Mouse (Mus musculus) forebrain, embryonic 13.5 days (tissue): Measurements from ENCODE around the gene Pdcd1lg2. TPM values are rescaled to one million over a fixed set of nuclear protein-coding genes. Genes with fewer than 3 reads are reported as not detected.

Experiments
- ATAC-seq: fragments of 200-750 bp; cut with Nextera tagmentation; 2 replicates; pipeline ENCODE4 v1.8.0; 2017
- H3K27ac ChIP-seq: fragments of 300-500 bp; sonication (generic); 2 replicates; pipeline ENCODE4 v1.5.1; 2015; ENCODE audit warnings: inconsistent platforms, mild to moderate bottlenecking, moderate library complexity
- H3K27me3 ChIP-seq: fragments of 300-500 bp; sonication (generic); 2 replicates; pipeline ENCODE4 v1.6.1; 2015; ENCODE audit warnings: mild to moderate bottlenecking, inconsistent platforms
- H3K36me3 ChIP-seq: fragments of 300-500 bp; sonication (generic); 2 replicates; pipeline ENCODE4 v1.6.1; 2015; ENCODE audit warnings: mild to moderate bottlenecking, inconsistent platforms; ENCODE audit not compliant: poor library complexity, severe bottlenecking
- H3K4me1 ChIP-seq: fragments of 300-500 bp; sonication (generic); 2 replicates; pipeline ENCODE4 v1.6.1; 2015; ENCODE audit warnings: inconsistent platforms
- H3K4me2 ChIP-seq: fragments of 300-500 bp; sonication (generic); 2 replicates; pipeline ENCODE4 v1.6.1; 2015; ENCODE audit warnings: inconsistent platforms, mild to moderate bottlenecking, moderate library complexity
- H3K4me3 ChIP-seq: fragments of 300-500 bp; sonication (generic); 2 replicates; pipeline ENCODE4 v1.5.1; 2015; ENCODE audit warnings: mild to moderate bottlenecking, inconsistent platforms
- H3K9ac ChIP-seq: fragments of 300-500 bp; sonication (generic); 2 replicates; pipeline ENCODE4 v1.6.1; 2015; ENCODE audit warnings: mild to moderate bottlenecking, inconsistent platforms
- H3K9me3 ChIP-seq: fragments of 300-500 bp; sonication (generic); replicated peaks from 2 replicates; pipeline ENCODE4 v1.6.1; 2016; ENCODE audit warnings: inconsistent platforms
- WGBS: fragments of 180-500 bp; shearing (Covaris S2); methylation state at CpG from one replicate; pipeline ENCODE4 v1.1.7; 2015; 5-methylcytosine and 5-hydroxymethylcytosine counted together
- polyA plus RNA-seq: library from polyadenylated mRNA; unstranded; fragments of >200 nt; fragmentation: Nextera tagmentation; extraction: Ambion mirVana; gene quantifications from 2 replicates; pipeline ENCODE4 v1.2.1, GENCODE M21; 2015

Gene Pdcd1lg2
- polyA plus RNA-seq, 1 experiment from 2014 or later, result not detected

DNA sequence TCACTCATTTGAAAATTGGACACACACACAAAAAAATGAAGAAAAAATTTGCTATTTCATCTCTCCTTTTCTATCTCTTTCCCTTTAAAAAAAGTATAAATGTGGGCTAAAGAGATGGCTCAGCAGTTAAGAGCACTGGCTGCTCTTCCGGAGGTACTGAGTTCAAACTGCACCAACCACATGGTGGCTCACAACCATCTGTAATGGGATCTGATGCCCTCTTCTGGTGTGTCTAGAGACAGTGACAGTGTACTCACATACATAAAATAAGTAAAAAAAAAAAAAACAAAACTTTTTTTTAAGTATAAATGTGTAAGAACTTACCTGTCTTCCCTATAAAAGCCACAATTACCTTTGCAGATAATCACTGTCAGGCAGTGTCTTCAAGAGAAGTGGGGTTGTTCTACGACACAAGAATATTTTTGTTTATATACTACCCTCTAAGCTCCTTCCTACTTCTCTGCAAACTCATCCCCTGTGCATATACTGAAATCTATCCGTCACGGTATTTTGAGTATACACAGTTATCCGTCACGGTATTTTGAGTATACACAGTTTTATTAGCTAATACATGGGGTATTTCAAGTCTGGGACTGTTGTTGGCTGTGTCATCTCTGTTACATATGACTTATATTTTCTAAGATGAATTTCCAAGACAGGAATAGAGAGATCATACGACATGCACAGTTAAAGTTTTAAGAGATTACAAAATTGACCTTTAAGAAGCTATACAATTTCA lies 40.0 kb upstream of the Pdcd1lg2 start:
- Histone ChIP-seq H3K4me3 (no peak overlapping the region), H3K9me3 (no peaks in the 10 kb centered on the region), H3K4me2 (no peak overlapping the region), H3K27ac (no peak overlapping the region), H3K36me3 (no peaks in the 10 kb centered on the region), H3K9ac (no peak overlapping the region), H3K4me1 (peaks cover 12% of the 10 kb centered on the region), H3K27me3 (no peaks in the 10 kb centered on the region)
- no peak for ATAC-seq
- 91% methylated on average over 7 of the region's 7 CpGs for WGBS

- Histone ChIP-seq H3K4me1 (peaks cover 12% of the 10 kb centered on the region), H3K4me2 (no peak overlapping the region), H3K9ac (no peak overlapping the region), H3K27ac (no peak overlapping the region), H3K4me3 (no peak overlapping the region), H3K27me3 (no peaks in the 10 kb centered on the region), H3K36me3 (no peaks in the 10 kb centered on the region), H3K9me3 (no peaks in the 10 kb centered on the region)
- ATAC-seq, result no peak
- 81% methylated on average over 18 of the region's 18 CpGs for WGBS
These were observed 39.2 kb upstream of the Pdcd1lg2 start for GRCm38 (mm10) chr19:29371284-29372081.

GRCm38 (mm10) chr19:29372138-29372537 lies 38.6 kb upstream of the Pdcd1lg2 start:
- Histone ChIP-seq H3K27ac (no peak overlapping the region), H3K4me2 (no peak overlapping the region), H3K36me3 (no peaks in the 10 kb centered on the region), H3K4me1 (peaks cover 5% of the 10 kb centered on the region), H3K27me3 (no peaks in the 10 kb centered on the region), H3K9ac (no peak overlapping the region), H3K4me3 (no peak overlapping the region), H3K9me3 (no peaks in the 10 kb centered on the region)
- ATAC-seq, result peak; percentile 43; the same call in 1 of the 2 replicates
- WGBS, result 75% methylated on average over 4 of the region's 4 CpGs

DNA sequence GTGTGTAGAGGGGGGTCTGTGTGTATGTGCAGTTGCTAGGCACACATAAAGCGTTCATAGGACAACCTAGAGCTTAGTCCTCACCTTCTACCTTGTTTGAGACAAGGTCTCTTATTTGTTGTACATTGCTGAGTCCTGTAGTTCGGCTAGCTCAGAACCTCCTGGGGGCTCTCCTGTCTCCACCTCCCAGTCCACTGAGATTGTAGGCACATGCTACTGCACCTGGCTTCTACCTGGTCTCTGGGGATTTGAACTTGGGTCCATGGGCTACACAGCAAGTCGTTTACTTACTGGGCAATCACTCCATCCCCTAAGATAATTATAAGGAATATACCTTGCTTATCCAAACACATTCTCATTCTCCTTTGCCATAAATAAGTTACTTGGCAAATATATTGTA lies 38.1 kb upstream of the Pdcd1lg2 start:
- H3K9me3 ChIP-seq, result no peaks in the 10 kb centered on the region
- H3K4me3 ChIP-seq, result no peak overlapping the region
- peaks cover under 1% of the 10 kb centered on the region; the same call in 1 of the 2 replicates for H3K4me1 ChIP-seq
- no peak overlapping the region for H3K9ac ChIP-seq
- H3K27me3 ChIP-seq, result no peaks in the 10 kb centered on the region
- no peaks in the 10 kb centered on the region for H3K36me3 ChIP-seq
- H3K27ac ChIP-seq, result no peak overlapping the region
- no peak for ATAC-seq
- no peak overlapping the region for H3K4me2 ChIP-seq
- 88% methylated on average over 3 of the region's 3 CpGs for WGBS

DNA sequence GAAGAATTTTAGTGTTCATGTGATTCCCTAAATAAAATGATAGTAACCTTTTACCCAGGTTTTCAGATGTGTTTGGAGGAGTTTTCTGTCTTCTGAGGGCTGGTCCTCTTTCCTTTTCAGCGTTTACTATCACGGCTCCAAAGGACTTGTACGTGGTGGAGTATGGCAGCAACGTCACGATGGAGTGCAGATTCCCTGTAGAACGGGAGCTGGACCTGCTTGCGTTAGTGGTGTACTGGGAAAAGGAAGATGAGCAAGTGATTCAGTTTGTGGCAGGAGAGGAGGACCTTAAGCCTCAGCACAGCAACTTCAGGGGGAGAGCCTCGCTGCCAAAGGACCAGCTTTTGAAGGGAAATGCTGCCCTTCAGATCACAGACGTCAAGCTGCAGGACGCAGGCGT lies 37.3 kb upstream of the Pdcd1lg2 start:
- WGBS, result 50% methylated on average over 11 of the region's 11 CpGs
- Histone ChIP-seq H3K27ac (no peak overlapping the region), H3K4me1 (no peaks in the 10 kb centered on the region), H3K36me3 (no peaks in the 10 kb centered on the region), H3K27me3 (no peaks in the 10 kb centered on the region), H3K4me3 (no peak overlapping the region), H3K9me3 (no peaks in the 10 kb centered on the region), H3K9ac (0 out of 2 replicates have a peak overlapping the region, but pooled peaks have one; percentile 43), H3K4me2 (peak overlapping the region; percentile 48)
- ATAC-seq, result no peak

GRCm38 (mm10) chr19:29374947-29375346 lies 35.8 kb upstream of the Pdcd1lg2 start:
- WGBS, result 93% methylated on average over 9 of the region's 9 CpGs
- H3K4me2 ChIP-seq, result no peak overlapping the region
- no peak for ATAC-seq
- H3K9me3 ChIP-seq, result no peaks in the 10 kb centered on the region
- H3K27ac ChIP-seq, result no peak overlapping the region
- H3K27me3 ChIP-seq, result no peaks in the 10 kb centered on the region
- no peak overlapping the region for H3K9ac ChIP-seq
- no peaks in the 10 kb centered on the region for H3K36me3 ChIP-seq
- no peaks in the 10 kb centered on the region for H3K4me1 ChIP-seq
- no peak overlapping the region for H3K4me3 ChIP-seq

DNA sequence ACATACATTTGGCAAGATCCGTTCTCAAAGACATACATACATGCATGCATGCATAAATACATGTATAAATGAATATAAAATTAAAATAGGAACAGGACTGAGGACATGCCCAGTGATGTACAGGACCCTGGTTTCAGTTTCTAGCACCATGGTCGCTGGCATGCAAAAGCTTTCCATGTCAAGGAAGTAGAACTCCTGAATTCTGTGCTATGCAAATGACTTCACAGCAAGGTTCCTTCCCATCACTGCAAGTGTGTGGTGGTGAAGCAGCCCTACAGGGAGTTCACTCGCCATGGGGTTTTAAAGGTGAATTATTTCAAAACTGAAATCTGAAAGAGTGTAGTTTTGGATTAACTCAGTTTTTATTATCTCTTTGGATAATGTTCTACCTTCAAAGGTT lies 34.3 kb upstream of the Pdcd1lg2 start:
- Histone ChIP-seq H3K27ac (no peak overlapping the region), H3K27me3 (no peaks in the 10 kb centered on the region), H3K4me3 (no peak overlapping the region), H3K4me1 (no peaks in the 10 kb centered on the region), H3K9ac (no peak overlapping the region), H3K36me3 (no peaks in the 10 kb centered on the region), H3K4me2 (no peak overlapping the region), H3K9me3 (no peaks in the 10 kb centered on the region)
- 73% methylated on average over 3 of the region's 3 CpGs for WGBS
- ATAC-seq, result no peak

DNA sequence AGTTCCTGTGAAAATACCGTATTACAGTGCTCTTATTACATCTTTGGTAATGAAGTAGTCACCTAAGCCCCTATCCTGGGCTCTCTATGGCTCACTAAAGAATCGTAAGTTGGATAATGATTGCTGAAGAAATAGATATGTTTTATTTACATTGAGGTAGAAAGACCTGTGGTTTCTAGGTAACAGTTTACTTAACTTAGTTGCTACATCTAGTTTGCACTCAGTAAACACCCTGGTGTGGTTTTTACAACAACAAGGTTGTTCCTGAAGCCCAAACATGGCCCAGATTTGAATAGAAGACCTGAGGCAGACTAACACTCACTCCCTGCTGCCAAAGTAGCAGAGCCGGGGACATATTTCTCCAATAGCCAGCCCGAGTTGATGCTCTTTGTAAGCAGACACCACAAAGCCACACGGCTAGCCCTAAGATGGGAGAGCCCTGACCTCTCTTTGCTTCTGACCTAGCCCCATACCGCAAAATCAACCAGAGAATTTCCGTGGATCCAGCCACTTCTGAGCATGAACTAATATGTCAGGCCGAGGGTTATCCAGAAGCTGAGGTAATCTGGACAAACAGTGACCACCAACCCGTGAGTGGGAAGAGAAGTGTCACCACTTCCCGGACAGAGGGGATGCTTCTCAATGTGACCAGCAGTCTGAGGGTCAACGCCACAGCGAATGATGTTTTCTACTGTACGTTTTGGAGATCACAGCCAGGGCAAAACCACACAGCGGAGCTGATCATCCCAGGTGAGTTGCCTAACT lies 30.7 kb upstream of the Pdcd1lg2 start:
- no peaks in the 10 kb centered on the region for H3K27me3 ChIP-seq
- H3K9ac ChIP-seq, result no peak overlapping the region
- ATAC-seq, result no peak
- H3K4me3 ChIP-seq, result no peak overlapping the region
- H3K9me3 ChIP-seq, result no peaks in the 10 kb centered on the region
- WGBS, result 94% methylated on average over 14 of the region's 14 CpGs
- H3K4me1 ChIP-seq, result no peaks in the 10 kb centered on the region
- no peaks in the 10 kb centered on the region for H3K36me3 ChIP-seq
- no peak overlapping the region for H3K27ac ChIP-seq
- H3K4me2 ChIP-seq, result no peak overlapping the region

- no peak for ATAC-seq
- WGBS, result 98% methylated on average over 5 of the region's 5 CpGs
- H3K4me2 ChIP-seq, result no peak overlapping the region
- H3K9ac ChIP-seq, result no peak overlapping the region
- no peaks in the 10 kb centered on the region for H3K9me3 ChIP-seq
- no peaks in the 10 kb centered on the region for H3K4me1 ChIP-seq
- H3K27ac ChIP-seq, result no peak overlapping the region
- no peak overlapping the region for H3K4me3 ChIP-seq
- no peaks in the 10 kb centered on the region for H3K27me3 ChIP-seq
- H3K36me3 ChIP-seq, result no peaks in the 10 kb centered on the region
These were observed 27.4 kb upstream of the Pdcd1lg2 start for GRCm38 (mm10) chr19:29383368-29383767.

- Histone ChIP-seq H3K4me2 (no peak overlapping the region), H3K9me3 (no peaks in the 10 kb centered on the region), H3K27ac (no peak overlapping the region), H3K36me3 (no peaks in the 10 kb centered on the region), H3K4me1 (no peaks in the 10 kb centered on the region), H3K4me3 (no peak overlapping the region), H3K27me3 (no peaks in the 10 kb centered on the region), H3K9ac (no peak overlapping the region)
- no peak for ATAC-seq
- 91% methylated on average over 9 of the region's 9 CpGs for whole genome bisulfite sequencing
These were observed 26.3 kb upstream of the Pdcd1lg2 start for GRCm38 (mm10) chr19:29384412-29384811.

DNA sequence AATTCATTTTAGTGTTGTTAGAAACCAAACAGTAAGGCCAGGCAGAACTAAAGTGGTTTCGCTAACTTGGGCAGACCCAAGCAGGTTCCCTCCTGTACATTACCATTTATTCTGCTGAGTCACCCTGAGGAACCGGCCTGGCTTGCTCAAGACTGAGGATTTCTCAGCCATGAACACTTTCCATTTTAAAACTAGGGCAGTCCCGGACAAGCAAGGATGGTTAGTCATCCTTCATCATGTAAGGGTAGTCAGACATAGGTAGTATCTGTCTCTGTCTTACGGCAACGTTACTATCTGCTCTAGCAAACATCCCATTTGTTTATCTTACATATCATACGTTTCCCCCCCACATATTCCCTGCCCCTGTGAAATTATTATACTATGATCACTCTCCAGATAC lies 25.7 kb upstream of the Pdcd1lg2 start:
- H3K36me3 ChIP-seq, result no peaks in the 10 kb centered on the region
- H3K4me3 ChIP-seq, result no peak overlapping the region
- ATAC-seq, result no peak
- no peaks in the 10 kb centered on the region for H3K4me1 ChIP-seq
- no peak overlapping the region for H3K27ac ChIP-seq
- H3K9me3 ChIP-seq, result no peaks in the 10 kb centered on the region
- H3K9ac ChIP-seq, result no peak overlapping the region
- 92% methylated on average over 6 of the region's 6 CpGs for WGBS
- H3K4me2 ChIP-seq, result no peak overlapping the region
- no peaks in the 10 kb centered on the region for H3K27me3 ChIP-seq

GRCm38 (mm10) chr19:29385822-29386221 lies 24.9 kb upstream of the Pdcd1lg2 start:
- H3K27me3 ChIP-seq, result no peaks in the 10 kb centered on the region
- H3K9ac ChIP-seq, result no peak overlapping the region
- WGBS, result 89% methylated on average over 4 of the region's 4 CpGs
- H3K4me2 ChIP-seq, result no peak overlapping the region
- no peaks in the 10 kb centered on the region for H3K36me3 ChIP-seq
- ATAC-seq, result no peak
- H3K27ac ChIP-seq, result no peak overlapping the region
- H3K4me3 ChIP-seq, result no peak overlapping the region
- no peaks in the 10 kb centered on the region for H3K4me1 ChIP-seq
- H3K9me3 ChIP-seq, result no peaks in the 10 kb centered on the region
